Mouse (Mus musculus): Measurements from ENCODE around the gene Cryzl1.

The Cryzl1 gene

DNA sequence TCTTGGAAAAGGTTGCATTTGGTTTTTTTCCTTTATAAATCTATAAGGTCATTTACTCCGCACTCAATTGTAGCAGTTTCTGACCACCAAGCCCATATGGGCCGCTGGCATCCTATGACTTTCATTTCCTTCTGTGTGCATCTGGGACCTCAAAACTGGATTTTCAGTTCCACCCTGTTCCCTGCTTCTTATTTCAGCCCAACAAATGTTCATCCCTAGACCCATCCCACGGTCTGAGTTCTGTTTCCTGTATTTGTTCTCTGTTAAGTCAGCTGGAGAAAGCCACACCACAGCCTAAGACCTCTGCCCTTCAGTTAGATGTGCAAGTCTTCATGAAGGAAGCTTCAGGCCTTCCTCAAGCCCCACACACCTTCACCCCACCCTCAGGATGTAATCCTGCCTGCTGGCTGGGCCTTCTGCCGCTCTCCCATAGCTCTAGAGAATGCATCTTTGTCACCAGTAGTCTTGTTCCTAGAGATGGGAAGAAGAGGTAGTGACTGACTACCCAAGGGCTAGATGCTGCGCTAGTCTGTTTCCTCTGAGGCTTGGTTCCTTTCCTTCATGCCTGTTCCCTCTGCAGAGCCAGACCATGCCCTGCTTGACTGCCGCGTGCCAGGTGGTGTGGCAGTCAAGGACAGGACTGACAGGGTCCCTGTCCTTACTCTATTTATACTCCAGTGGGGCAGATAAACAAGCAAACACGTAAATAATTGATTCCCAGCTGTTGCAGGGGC is 11.6 kb upstream of the Cryzl1 start:
- DNase-seq (ENCODE audit: low read depth, low spot score): no peak

DNA sequence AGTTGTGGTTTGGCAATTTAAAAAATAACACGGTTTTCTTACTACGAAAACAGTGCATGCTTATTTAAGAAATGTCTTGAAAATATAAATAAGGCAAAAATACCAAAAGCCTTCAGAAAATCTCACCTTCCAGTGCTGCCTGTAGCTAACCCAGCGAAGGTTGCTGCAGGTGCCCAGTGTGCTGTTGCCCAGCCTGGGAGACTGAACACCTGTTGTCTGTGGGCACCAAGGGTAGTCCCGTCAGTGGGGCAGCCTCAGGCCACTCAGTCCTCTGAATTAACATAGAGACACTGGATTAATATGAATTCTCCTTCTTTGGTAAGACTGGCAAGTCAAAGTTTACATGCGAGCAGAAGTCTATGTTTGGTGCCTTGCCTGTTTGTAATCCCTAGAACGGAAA is 9.7 kb upstream of the Cryzl1 start:
- no peak for DNase-seq (ENCODE audit: low read depth, low spot score)

DNA sequence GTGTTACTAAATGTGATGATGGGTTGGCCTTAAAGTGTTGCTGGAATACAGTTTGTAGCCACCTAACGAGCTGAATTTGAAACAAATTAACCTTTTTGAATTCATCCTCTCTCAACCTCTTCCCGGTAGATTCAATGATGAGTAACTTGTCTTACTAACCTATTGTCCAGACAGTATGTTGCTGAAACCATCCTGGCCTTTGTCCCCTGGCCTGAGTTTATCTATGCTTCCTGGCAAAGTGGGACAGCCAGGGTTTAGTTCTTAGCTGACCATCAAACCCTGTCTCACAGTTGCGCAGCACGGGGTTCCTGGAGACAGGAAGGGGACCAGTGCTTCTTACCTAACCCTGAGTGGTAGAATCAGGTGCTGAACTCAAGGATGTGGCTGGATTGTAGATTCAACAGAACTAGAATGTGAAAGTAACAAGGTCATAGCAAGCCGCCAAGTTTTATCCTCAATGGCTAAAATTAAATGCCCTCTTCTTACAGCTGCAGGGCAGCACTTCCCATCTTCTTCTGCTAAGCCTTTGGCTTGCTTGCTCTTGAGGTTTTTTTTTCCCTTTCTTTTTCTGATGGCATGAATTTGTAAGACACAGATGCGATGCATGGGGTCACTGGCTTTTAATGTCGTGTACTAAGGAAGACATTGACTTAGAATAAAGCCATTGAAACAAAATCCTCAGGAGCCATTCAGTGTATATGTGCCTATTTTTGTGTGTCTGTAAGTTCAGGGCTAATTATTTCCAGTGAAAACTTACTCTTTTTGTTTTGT is 7.5 kb upstream of the Cryzl1 start:
- DNase-seq (ENCODE audit: low read depth, low spot score): peak; percentile 75

DNA sequence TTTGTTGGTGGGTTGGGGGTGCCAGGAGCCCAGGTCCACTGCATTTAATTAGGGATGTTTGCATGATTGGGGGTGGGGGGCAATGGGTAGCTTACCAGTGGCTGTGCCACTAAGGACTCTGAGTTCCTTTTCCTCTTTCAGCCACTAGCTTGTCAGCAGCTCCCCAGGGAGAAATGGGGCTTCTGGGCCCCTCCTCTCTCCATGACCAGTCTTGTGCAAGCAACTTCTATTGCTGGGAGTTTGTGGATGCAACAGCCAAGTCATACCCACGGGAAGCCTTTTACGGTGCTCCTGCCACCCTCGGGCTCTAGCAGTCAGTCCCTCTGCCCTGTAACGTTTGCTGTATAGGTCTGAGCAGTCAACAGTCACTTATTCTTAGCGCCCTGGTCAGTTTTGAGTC is 6.0 kb upstream of the Cryzl1 start:
- no peak for DNase-seq (ENCODE audit: low read depth, low spot score)

DNA sequence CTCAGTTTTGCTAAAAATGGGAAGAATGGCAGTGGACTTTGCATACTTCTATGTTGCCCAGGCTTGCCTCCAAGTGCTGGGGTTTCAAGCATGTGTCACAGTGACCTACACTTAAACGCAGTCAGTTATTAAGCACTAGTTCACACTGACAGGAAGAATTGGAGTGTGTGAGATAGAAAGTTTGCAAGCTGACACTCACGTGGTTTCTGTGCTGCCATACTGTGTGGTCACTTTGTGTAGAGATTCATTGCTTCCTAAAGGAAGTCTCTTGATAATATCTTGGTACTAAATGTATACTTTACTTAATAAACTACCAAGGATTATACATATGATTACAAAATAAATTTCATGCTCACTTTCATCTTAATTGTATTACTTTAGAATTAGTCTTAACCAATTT is 4.0 kb upstream of the Cryzl1 start:
- DNase-seq (ENCODE audit: low read depth, low spot score): no peak

DNA sequence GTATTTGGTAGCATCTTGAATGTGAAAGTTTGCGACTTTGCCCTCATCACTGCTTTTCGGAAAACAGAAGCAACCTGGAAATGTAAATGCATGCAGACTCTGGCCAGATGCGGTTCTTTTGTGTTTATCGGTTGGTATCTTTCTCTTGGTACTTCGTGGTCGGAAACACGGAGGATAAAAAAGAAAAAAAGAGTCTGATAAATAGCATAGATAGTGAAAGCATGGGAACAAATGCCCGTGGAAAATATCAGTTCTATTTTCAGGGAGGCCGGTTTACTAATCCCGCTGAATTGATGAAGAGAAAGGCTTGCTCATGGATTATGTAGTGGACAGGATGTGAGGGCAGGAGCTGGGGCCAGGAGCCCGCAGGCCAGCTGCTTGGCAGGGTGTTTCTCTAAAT is 1.7 kb upstream of the Cryzl1 start:
- DNase-seq (ENCODE audit: low read depth, low spot score): no peak

DNA sequence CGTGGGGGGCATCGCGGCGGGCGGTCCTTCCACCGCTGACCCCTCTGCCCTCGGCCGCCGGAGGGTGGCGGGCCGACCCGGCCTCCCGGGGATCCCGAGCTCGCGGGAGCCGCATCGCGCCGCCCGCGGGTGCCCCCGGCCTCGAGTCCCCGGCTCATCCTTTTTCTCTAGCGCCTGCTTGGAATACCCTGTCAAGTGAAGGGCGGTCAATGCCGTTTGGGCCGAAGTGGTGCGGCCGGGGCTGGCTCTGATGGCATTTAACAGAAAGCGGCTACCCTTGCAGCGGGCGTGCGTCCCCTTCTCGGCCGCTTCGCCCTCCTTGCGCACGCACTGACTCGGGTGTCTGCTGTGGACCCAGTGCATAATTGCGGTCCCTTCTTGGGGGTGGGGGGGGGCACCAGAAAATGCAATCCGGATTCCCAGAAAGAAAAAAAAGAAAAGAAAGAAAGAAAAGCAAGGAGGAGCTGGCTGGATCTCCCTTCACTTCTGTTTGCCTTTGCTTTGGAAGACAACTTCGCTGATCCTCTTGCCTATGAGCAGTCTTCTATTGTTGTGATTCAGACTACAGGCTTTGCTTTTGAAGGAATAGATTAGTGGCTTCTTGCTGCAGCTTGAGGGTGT is 1.2 kb upstream of the Cryzl1 start:
- peak; percentile 61 for DNase-seq (ENCODE audit: low read depth, low spot score)

DNA sequence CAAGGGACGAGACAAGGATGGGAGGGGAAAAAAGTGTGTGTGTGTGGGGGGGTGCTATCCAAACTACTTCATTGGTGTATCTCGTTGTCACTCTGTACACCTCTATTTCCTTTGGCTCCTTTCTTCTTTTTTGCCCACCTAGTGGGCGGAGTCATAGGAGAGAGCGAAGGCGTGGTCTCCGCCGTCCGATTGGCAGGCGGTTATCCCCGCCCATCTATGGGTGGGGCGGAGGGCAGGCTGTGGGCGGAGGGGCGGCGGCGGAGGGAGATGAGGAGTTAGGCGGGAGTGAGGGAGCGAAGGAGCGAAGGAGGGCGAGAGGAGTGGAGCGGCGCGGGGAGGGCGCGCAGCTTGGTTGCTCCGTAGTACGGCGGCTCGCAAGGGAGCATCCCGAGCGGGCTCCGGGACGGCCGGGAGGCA is 299 bp upstream of the Cryzl1 start, which contains the start of gene Itsn1:
TSS of gene Itsn1 (plus strand) at position 216 of the 417 bp plus-strand sequence.
- DNase-seq (ENCODE audit: low read depth, low spot score): peak; percentile 99

DNA sequence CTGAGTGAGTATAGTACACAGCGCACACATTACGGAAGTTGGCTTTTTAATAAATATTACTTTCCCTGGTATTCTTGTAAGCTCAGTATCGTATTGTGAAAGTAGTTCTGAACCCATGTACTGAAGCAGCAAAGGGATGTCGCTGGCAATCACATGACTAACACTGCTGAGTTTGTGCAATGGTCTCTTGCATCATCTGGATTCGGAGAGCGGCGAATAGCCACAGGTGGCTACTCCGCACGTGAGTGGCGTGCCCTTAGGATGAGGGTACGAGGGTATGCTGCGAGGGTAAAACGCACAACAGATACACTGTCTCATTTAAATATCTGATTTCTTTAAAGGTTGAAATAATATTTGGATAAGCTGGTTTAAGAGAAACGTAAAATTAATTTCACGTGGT is 1.3 kb downstream of the Cryzl1 start:
- DNase-seq (ENCODE audit: low read depth, low spot score): no peak

DNA sequence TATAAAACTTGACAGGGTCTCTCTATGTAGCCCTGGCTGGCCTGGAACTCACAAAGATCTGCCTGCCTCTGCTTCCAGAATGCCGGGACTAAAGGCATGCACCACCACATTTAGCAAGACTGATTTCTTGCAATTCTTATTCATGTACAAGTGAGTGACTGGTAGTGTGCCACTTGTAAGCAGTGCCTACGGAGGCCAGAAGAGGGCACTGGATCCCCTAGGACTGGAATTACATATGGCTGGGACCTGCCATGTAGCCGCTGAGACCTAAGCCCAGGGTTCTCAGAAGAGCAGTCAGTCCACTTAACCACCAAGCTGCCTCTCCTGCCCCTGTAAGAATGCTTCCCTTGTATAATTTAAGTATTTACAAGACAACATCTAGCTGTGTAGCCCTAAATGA is 4.5 kb downstream of the Cryzl1 start:
- peak; percentile 87 for DNase-seq (ENCODE audit: low read depth, low spot score)

DNA sequence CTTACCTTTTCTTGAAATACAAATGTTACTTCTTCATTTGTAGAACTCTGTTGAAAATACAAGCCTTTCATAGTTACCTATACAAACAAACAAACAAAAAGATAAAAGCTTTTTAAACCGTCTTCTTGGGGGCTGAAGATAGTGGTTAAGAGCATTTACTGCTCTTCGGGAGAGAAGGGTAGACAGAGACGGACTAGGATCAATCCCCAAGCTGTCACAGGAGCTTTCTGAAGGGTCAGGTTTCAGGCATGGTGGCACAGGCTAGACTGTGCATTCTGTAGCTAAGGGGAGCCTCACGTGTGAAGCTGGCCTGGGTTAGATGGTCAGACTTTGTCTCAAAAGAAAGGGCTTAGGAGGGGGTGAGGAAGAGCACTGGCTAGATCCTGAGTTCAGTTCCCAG is 11.4 kb downstream of the Cryzl1 start:
- no peak for DNase-seq (ENCODE audit: low read depth, low spot score)

DNA sequence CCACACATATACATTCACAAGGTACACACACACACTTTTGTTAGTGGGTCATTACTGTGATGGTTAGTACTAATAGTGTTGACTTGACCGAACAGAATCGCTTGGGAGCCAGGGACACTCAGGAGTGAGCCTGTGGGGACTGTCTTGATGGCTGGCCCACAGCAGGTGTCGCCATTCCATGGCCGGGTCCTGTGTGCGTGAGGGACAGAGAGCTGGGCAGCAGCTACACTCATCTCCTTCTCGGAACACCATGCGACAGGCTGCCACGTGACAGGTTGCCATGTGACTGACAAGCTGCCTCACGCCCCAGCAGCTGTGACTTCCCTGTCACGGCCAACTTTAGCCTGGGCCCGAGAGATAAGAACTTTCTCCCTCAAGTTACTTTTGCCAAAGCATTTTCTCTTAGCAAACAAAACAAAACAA is 11.8 kb downstream of the Cryzl1 start:
- DNase-seq (ENCODE audit: low read depth, low spot score): no peak

DNA sequence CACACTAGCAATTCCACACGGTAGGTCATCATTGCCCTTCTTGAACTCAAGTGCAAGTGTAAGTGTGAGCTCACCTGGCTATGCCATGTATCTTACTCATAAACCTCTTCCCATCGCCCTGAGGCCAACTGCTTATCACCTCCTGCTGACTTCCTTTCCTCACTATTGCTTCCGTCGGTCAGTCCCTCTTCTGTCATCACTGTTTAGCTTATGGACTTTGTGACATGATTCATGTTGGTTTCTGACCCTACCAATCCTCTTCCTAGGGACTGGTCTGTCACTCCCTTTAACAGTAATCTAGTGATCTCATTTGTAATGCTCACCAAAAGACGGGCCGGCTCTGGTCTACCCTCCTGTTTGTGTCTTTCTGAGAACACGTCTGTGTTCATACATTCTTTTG is 18.5 kb downstream of the Cryzl1 start:
- no peak for DNase-seq (ENCODE audit: low read depth, low spot score)

DNA sequence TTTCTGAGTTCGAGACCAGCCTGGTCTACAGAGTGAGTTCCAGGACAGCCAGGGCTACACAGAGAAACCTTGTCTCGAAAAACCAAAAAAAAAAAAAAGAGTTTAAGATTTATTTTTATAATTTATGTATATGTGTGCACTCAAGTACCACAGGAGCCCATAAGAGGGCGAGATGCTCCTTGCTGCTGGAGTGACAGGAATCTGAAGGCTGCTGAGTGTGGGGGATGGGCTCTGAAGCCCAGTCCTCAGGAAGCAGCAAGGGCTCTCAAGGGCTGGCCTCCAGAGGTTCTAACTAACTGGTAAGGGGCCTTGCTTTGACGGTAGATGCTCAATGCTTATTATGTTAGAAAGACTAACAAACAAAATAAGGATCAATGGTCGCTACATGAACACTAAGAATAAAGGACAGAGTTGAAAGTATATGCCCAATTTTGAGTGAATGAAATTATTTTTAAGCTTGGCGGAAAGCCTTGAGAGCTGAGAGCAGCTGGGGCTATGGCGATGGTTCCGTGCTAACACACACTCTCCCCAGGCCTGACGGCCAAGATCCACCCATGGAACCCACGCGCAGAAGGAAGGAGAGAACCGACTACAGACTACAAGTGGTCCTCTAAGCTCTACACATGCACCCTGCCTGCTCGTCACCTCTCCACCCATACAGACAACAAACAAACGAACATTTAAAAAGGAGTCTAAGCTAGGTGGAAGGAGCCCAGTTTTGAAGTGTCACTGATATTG is 24.0 kb downstream of the Cryzl1 start:
- DNase-seq (ENCODE audit: low read depth, low spot score): no peak

DNA sequence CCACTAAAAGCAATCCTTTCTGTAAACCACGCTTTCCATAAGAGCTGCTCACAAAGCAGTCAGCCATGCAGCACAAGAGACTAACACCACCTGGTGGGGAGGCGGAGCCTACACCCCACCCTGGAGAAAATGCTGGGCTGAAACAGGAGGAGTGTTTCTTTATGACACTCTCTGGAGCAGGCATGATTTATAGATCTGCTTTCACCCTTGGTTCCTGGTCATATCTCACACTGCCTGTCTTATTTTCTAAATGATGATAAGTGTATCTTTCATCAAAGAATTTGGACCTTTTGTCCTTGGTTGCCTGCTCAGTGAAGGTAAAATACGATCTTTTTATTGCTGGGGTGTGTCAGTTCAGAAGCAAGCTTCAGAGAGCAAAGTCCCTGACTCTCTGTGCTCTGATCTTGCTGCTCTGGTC is 26.0 kb downstream of the Cryzl1 start:
- peak; percentile 43 for DNase-seq (ENCODE audit: low read depth, low spot score)

DNA sequence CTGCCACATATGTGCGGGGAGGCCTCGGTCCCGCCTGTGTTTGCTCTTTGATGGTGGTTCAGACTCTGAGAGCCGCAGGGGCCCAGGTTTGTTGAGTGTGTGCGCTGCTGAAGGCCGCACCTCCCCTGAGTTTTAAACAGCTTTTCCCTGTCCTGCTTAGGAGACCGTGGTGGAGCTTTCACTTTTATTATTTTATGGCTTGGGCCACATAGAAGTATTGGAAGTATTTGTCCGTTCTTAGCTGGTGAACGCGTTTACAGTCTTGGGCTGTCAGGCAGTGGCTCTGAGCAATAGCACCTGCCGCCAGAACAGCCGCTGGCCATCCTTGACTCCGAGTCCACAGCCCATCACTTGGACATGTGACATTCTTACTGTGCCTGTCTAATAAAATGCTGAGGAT is 26.9 kb downstream of the Cryzl1 start:
- DNase-seq (ENCODE audit: low read depth, low spot score): no peak

DNA sequence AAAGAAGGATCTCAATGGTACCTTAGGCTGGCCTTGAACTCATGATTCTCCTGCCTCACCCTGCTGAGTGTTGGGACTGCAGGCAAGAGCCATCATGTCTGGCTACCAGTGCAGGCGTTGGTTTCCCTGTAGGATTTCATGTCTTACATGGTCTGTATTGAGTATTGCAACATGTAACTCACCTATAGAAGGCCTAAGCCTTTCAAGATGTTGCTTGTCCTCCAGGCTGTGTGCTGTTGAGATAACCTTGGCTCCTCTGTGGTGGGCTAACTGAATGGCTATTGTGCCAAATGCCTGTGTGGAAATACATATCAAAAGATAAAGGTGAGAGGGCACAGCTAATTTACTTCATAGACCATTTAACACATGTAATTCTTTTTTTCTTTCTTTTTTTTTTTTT is 29.8 kb downstream of the Cryzl1 start:
- no peak for DNase-seq (ENCODE audit: low read depth, low spot score)

DNA sequence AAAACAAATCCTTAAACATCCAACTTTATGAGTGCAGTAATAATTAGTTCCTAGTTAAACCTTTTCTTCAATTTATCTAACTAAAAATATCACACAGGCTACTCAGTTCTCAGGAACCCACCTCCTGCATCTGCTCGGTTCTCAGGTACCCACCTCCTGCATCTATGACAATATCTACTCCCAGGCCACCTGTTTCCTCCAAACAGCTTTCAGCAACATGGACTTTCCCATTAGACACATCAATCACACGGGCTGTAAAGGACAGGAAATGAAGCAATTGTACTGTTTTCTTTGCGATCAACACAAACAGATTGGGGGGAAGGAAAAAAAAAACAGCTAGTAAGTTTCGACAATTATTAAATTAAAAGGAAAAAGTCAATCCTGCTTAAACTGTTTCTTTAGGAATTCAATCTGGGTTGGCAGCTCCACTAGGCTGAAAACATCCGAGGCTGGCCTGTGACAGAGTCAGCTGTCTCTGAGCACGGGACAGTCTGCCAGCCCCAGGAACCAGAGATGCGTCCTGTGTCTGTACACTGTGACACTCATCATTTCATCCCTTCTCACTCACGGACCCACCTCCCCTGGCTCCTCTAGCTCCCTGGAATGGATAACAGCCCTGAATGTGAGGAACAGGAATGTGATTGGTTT is 33.5 kb downstream of the Cryzl1 start:
- no peak for DNase-seq (ENCODE audit: low read depth, low spot score)

DNA sequence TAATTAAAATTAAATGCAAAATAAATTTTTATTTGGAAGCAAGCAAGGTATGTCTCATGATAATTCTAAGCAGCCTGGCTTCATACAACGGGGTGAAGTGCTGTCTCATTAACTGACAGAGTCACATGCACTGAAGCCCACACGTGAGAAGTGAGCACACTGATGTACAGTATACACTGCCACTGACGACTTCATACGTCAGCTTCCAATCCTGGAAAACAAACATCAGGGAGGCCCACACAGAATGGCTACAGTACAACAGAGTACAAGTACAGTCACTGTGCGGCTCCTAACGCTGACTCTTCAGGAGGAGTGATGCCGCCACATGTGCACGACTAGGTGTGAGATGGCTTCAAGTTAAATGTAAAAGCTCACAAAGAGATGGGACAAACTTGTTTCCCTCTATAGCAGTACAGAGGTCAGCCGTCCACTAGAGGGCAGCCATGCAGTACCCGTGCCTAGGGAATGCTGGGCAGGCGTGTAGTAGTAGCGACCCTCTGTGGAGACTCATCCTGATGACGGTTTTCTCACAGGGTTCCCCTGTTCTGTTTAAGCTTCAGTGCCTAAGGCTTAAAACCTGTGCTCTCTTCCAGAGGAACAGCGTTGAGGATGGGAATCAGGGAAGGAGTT is 34.2 kb downstream of the Cryzl1 start:
- DNase-seq (ENCODE audit: low read depth, low spot score): peak; percentile 86

DNA sequence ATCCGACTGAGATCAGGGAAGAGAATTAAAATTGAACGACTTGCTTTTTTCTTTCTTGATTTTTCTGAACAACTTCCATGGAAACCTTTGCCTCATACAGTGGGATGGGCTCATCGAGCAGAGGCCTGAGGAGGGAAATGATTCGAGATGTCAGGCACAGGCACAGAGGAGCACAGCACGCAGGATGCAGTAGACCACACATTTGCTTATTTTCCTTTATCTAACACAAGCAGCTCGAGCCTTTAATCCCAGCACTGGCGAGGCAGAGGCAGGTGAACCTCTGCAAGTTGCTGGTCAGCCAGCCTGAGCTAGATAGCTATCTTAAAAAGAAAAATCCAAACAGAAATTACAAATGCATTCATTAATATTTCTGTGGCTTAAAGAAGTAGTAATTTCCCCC is 39.0 kb downstream of the Cryzl1 start:
- no peak for DNase-seq (ENCODE audit: low read depth, low spot score)
